Mouse (Mus musculus) liver, postnatal 0 days (tissue): ENCODE results near the gene Lin28a. TPM values are rescaled to one million over a fixed set of nuclear protein-coding genes. Genes with fewer than 3 reads are reported as not detected.
A peak's percentile ranks its signal among the peaks of the same experiment; 100 is the strongest.

ENCODE experiments used
- ATAC-seq: fragments of 200-750 bp; cut with Nextera tagmentation; 2 replicates; pipeline ENCODE4 v1.8.0; 2017; ENCODE audit warnings: mild to moderate bottlenecking, moderate library complexity
- DNase-seq: peaks from one replicate; pipeline ENCODE4 v3.0.0-alpha.2; 2016
- H3K27ac ChIP-seq: fragments of 300-500 bp; sonication (generic); 2 replicates; pipeline ENCODE4 v1.5.1; 2014; ENCODE audit warnings: antibody characterized with exemption, moderate library complexity, mild to moderate bottlenecking, low read depth
- H3K27me3 ChIP-seq: fragments of 300-500 bp; sonication (generic); 2 replicates; pipeline ENCODE4 v1.6.1; 2014; ENCODE audit warnings: low read length, control low read depth, mixed read lengths; ENCODE audit not compliant: insufficient read depth
- H3K36me3 ChIP-seq: fragments of 300-500 bp; sonication (generic); replicated peaks from 2 replicates; pipeline ENCODE4 v1.6.1; 2014; ENCODE audit warnings: mild to moderate bottlenecking, control low read depth, low read length, moderate library complexity, mixed read lengths; ENCODE audit not compliant: insufficient read depth
- H3K4me1 ChIP-seq: fragments of 300-500 bp; sonication (generic); 2 replicates; pipeline ENCODE4 v1.6.1; 2014; ENCODE audit warnings: antibody characterized with exemption, mild to moderate bottlenecking, control low read depth; ENCODE audit not compliant: insufficient read depth
- H3K4me2 ChIP-seq: fragments of 300-500 bp; sonication (generic); 2 replicates; pipeline ENCODE4 v1.6.1; 2014; ENCODE audit warnings: low read depth, mild to moderate bottlenecking, low read length, moderate library complexity, mixed read lengths
- H3K4me3 ChIP-seq: fragments of 300-500 bp; sonication (generic); 2 replicates; pipeline ENCODE4 v1.5.1; 2014; ENCODE audit warnings: low read depth, low read length
- H3K9ac ChIP-seq: fragments of 300-500 bp; sonication (generic); replicated peaks from 2 replicates; pipeline ENCODE4 v1.6.1; 2014; ENCODE audit warnings: mild to moderate bottlenecking, moderate library complexity
- H3K9me3 ChIP-seq: fragments of 300-500 bp; sonication (generic); 2 replicates; pipeline ENCODE4 v1.6.1; 2016; ENCODE audit warnings: mild to moderate bottlenecking, control low read depth, low read length, mixed read lengths
- CTCF ChIP-seq: sonication (generic); IDR thresholded peaks from 2 replicates; pipeline ENCODE4 v1.5.1; 2016; ENCODE audit warnings: antibody characterized with exemption, low read depth
- EP300 ChIP-seq: IDR thresholded peaks from 2 replicates; pipeline ENCODE4 v1.6.1; 2016; ENCODE audit warnings: antibody characterized with exemption, low read depth, mild to moderate bottlenecking
- WGBS: fragments of 180-500 bp; shearing (Covaris S2); extraction: QIAGEN DNeasy Blood & Tissue Kit; methylation state at CpG from one replicate; pipeline ENCODE4 v1.1.7; 2014; ENCODE audit not compliant: insufficient replicate concordance; 5-methylcytosine and 5-hydroxymethylcytosine counted together
- polyA plus RNA-seq: library from polyadenylated mRNA; unstranded; fragments of >200 nt; fragmentation: Nextera tagmentation; extraction: Ambion mirVana; gene quantifications from 2 replicates; pipeline ENCODE4 v1.2.1, GENCODE M21; 2015

Gene Lin28a
- polyA plus RNA-seq, 1 experiment from 2014 or later: 0.87 TPM

- peaks cover 28% of the 10 kb centered on the region for H3K4me1 ChIP-seq
- TF ChIP-seq EP300: no peak
- TF ChIP-seq CTCF: no peak
- H3K4me2 ChIP-seq: no peak overlapping the region
- peaks cover 27% of the 10 kb centered on the region for H3K36me3 ChIP-seq
- no peaks in the 10 kb centered on the region for H3K9me3 ChIP-seq
- 61% methylated on average over 4 of the region's 4 CpGs for WGBS
- no peak overlapping the region for H3K9ac ChIP-seq
- no peaks in the 10 kb centered on the region for H3K27me3 ChIP-seq
- no peak overlapping the region for H3K4me3 ChIP-seq
- no peak overlapping the region for H3K27ac ChIP-seq
- no peak for ATAC-seq
- no peak for DNase-seq
These were observed 48.4 kb downstream of the Lin28a start for GRCm38 (mm10) chr4:133970196-133970595.

GRCm38 (mm10) chr4:133969114-133969770 is 49.4 kb downstream of the Lin28a start:
- DNase-seq: no peak
- H3K36me3 ChIP-seq: peaks cover 23% of the 10 kb centered on the region
- TF ChIP-seq CTCF (no peak), EP300 (no peak)

DNA sequence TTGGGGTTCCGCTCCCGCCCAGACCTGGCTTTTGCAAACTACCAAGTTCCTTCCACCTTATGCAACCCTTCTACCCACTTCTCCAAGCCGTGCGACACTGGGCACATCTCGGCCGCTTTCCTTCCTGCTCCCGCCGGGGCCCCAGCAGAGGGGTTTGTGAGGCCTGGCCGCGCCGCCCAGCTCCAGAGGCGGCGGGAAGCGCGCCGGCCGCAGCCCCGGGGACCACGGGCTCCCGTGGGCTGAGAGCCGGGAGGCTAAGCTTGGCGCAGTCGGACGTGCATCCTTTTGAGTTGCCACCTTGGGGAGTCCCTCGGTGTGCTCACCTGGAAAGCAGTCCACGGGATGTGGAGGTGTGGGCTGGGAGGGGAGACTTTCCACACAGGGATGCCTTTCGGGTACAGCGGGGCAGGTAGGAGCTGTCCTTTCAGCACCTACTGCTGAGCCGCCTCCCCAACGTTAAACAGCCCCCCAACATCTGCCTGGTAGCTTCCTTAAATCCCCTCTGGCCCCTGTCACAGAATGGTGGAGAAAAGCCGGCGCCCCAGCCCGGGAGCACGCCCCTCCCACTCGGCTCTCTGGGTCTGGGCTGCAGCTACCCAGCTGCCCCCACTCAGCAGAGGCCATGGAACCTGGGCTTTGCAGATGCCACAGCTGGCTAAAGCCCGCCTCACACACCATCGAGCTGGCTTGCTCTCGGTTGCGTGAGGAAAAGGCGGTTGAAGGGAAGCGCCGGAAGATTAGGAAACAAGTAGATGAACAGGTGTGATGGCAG is 50.3 kb downstream of the Lin28a start, which contains the start of gene Hmgn2:
Gene Hmgn2, minus strand, starts transcription at position 501 of the 772 bp plus-strand sequence.
- Histone ChIP-seq H3K36me3 (peaks cover 30% of the 10 kb centered on the region), H3K9ac (peak within 1 kb of the TSS; percentile 100), H3K27ac (peak within 1 kb of the TSS; percentile 100), H3K4me3 (peak within 1 kb of the TSS; percentile 96), H3K9me3 (no peaks in the 10 kb centered on the region), H3K4me2 (peak within 1 kb of the TSS; percentile 100), H3K27me3 (no peaks in the 10 kb centered on the region), H3K4me1 (peaks cover 28% of the 10 kb centered on the region)
- DNase-seq (peak; percentile 69), ATAC-seq (peak; percentile 54)
- 1% methylated on average over 40 of the region's 42 CpGs for WGBS
- TF ChIP-seq CTCF (0 out of 2 replicates have a peak, but pooled peaks have one; percentile 17), EP300 (no peak)

More at GRCm38 (mm10) chr4:133969114-133969770, 49.4 kb downstream of the Lin28a start:
- Histone ChIP-seq H3K4me1 (peaks cover 28% of the 10 kb centered on the region), H3K9ac (peak overlapping the region; percentile 100; the same call in 1 of the 2 replicates), H3K4me3 (peak overlapping the region; percentile 96), H3K9me3 (no peaks in the 10 kb centered on the region), H3K27me3 (no peaks in the 10 kb centered on the region), H3K4me2 (peak overlapping the region; percentile 100; the same call in 1 of the 2 replicates), H3K27ac (peak overlapping the region; percentile 100)
- ATAC-seq: no peak
- 76% methylated on average over 8 of the region's 8 CpGs for WGBS

DNA sequence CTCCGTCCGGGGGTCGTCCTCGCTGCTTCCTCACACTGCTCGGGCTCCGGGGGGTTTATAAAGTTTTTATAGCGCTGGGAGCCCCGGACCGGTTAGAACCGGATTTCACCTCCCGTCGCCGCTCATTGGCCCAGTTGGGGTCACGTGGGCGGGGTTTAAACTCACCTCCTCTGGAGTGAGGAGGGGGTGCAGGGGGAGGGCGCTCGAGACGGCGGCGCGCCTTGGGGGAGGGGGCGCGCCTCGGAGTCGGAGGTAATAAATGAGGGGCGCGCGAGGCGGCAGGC is 50.8 kb downstream of the Lin28a start:
- H3K36me3 ChIP-seq: peaks cover 35% of the 10 kb centered on the region
- TF ChIP-seq EP300 (peak; percentile 19; the same call in 1 of the 2 replicates), CTCF (no peak)
- H3K4me2 ChIP-seq: peak overlapping the region; percentile 100
- H3K9ac ChIP-seq: peak overlapping the region; percentile 100
- peak overlapping the region; percentile 100 for H3K27ac ChIP-seq
- DNase-seq (peak; percentile 92), ATAC-seq (peak; percentile 75)
- peaks cover 28% of the 10 kb centered on the region for H3K4me1 ChIP-seq
- no peaks in the 10 kb centered on the region for H3K9me3 ChIP-seq
- H3K27me3 ChIP-seq: no peaks in the 10 kb centered on the region
- H3K4me3 ChIP-seq: peak overlapping the region; percentile 96
- 2% methylated on average over 26 of the region's 29 CpGs for WGBS

DNA sequence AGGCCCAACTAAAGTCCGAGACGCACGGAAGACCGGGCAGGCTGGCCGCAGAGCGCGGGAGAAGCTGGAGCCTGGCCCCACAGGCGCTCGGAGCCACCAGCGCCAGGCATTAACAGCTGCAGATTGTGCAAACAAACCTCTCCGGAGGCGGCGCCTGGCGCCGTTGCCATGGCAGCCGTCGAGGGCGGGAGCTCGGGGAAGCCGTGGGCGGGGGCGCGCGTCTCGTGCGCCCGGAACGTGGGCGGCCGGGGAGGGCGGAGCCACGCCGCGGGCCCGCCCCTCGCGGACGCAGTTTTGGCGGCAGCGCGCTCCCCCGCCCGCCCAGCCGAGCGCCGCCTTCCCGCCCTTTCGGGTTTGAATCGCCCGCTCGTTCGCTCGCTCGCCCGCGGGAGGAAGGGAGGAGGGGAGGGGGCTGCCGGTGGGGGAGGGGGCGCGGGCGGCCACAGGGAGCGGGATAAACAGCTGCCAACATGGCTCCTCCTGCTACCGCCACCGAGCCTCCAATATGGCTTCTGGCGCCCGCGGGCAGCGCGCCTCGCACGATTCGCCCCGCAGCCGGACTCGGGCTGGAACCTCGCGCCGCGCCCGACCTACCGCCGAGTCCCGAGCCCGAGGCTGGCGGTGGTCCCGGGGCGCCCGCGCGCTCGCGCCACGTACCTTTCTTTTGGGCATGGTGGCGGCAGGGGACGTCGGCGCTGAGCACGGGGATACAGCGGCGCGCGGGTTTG is 51.3 kb downstream of the Lin28a start:
- no peaks in the 10 kb centered on the region for H3K9me3 ChIP-seq
- WGBS: 6% methylated on average over 59 of the region's 101 CpGs
- ATAC-seq (peak; percentile 87), DNase-seq (peak; percentile 99)
- H3K4me3 ChIP-seq: peak overlapping the region; percentile 96
- peaks cover 35% of the 10 kb centered on the region for H3K36me3 ChIP-seq
- peak overlapping the region; percentile 100 for H3K4me2 ChIP-seq
- peak overlapping the region; percentile 100 for H3K27ac ChIP-seq
- H3K4me1 ChIP-seq: peaks cover 28% of the 10 kb centered on the region
- H3K9ac ChIP-seq: peak overlapping the region; percentile 100
- no peaks in the 10 kb centered on the region for H3K27me3 ChIP-seq
- TF ChIP-seq EP300 (no peak), CTCF (no peak; the same call in 1 of the 2 replicates)
